Mouse (Mus musculus) embryonic fibroblast, embryonic 13.5 days (primary cell): Measurements from ENCODE around the gene Borcs6.

ENCODE experiments used
- CTCF ChIP-seq: IDR thresholded peaks from 2 replicates; pipeline ENCODE4 v1.5.1; 2011; ENCODE audit warnings: mild to moderate bottlenecking, control low read depth, low read length, moderate library complexity, borderline replicate concordance; ENCODE audit not compliant: insufficient read depth
- POLR2A ChIP-seq: IDR thresholded peaks from 2 replicates; pipeline ENCODE4 v1.6.1; 2011; ENCODE audit warnings: low read depth, mild to moderate bottlenecking, control low read depth, low read length, moderate library complexity

DNA sequence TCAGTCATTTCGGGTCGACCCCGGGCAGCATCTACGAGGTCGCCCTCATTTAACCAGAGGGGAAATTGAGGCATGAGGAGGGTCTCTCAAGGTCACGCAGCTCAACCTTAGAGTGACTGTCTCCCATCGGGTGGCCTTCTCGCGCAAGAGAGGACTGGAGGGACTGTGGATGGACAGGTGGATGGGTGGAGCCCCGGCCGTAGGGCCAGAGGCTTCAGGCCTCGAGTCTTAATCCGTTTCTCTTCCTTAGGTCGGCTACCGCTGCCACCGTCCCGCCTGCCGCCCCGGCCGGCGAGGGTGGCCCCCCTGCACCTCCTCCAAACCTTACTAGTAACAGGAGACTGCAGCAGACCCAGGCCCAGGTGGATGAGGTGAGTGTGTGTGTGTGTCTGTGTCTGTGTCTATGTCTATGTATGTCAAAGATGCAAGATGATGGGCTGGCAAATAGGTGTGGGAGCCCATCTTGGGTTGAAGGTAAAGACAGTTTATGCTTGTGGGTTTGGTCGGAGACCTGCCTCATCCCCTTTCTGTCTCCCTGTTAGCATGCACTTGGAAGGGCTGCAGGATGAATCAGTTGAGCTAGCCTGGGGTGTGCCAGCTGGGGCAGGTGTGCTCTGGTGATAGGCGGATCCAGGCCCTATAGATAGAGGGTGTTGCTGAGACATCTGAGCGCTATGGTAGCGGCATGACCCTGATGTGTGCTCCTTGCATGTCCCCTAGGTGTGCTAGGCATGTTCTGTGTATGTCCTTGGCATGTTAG is 29.5 kb downstream of the Borcs6 start:
- no peak for TF ChIP-seq CTCF
- TF ChIP-seq POLR2A: no peak
